Mouse (Mus musculus) E14TG2a.4 (cell line): ENCODE measurements at regions not wholly inside any gene's neighbourhood (a gene's known extent, or its start where the extent isn't known, plus 50 kb on each side); places are given as distances from the start of the nearest gene placed in this dataset.

Experiments used
- H3K27me3 ChIP-seq: 2 replicates; pipeline ENCODE4 v1.6.1; 2014; ENCODE audit warnings: low read length, control low read depth; ENCODE audit not compliant: insufficient read depth
- H3K36me3 ChIP-seq: 2 replicates; pipeline ENCODE4 v1.6.1; 2014; ENCODE audit warnings: low read length, control low read depth; ENCODE audit not compliant: insufficient read depth
- H3K4me1 ChIP-seq: replicated peaks from 2 replicates; pipeline ENCODE4 v1.6.1; 2014; ENCODE audit warnings: low read depth, low read length, control low read depth
- H3K4me3 ChIP-seq: replicated peaks from 2 replicates; pipeline ENCODE4 v1.5.1; 2014; ENCODE audit warnings: mild to moderate bottlenecking, low read length
- H3K9me3 ChIP-seq: 2 replicates; pipeline ENCODE4 v1.6.1; 2014; ENCODE audit warnings: low read length, control low read depth
- CTCF ChIP-seq: conservative IDR thresholded peaks from 2 replicates; pipeline ENCODE4 v1.5.1; 2014; ENCODE audit warnings: low read length
- NANOG ChIP-seq: IDR thresholded peaks from 2 replicates; pipeline ENCODE4 v1.6.1; 2014; ENCODE audit warnings: borderline replicate concordance, low read length, mixed read lengths
- POU5F1 ChIP-seq: IDR thresholded peaks from 2 replicates; pipeline ENCODE4 v1.6.1; 2014; ENCODE audit warnings: low read length, borderline replicate concordance

DNA sequence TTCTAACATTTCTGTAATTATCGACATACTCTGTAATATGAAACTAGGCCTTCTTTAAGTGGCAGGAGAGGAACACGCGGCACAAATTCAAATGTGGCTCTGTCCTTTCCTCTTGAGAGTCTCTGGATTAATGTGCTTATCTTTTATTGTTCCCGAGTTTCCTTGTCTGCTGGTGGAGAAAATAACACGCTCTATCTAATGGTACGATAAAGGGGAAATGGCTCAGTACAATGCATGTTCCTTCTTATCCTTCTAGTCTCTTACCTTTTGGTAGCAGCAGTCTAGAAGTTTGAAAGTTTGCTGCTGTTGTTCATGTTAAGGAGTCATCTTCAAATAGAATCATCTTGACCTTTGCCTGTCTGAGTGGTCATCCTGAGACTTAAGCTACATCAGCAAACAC, 130.1 kb upstream of the C9orf72 start:
- Histone ChIP-seq H3K36me3 (no peaks in the 10 kb centered on the region), H3K4me1 (no peaks in the 10 kb centered on the region), H3K4me3 (no peak overlapping the region), H3K9me3 (no peaks in the 10 kb centered on the region), H3K27me3 (no peaks in the 10 kb centered on the region)
- TF ChIP-seq NANOG (no peak), CTCF (no peak), POU5F1 (no peak)

DNA sequence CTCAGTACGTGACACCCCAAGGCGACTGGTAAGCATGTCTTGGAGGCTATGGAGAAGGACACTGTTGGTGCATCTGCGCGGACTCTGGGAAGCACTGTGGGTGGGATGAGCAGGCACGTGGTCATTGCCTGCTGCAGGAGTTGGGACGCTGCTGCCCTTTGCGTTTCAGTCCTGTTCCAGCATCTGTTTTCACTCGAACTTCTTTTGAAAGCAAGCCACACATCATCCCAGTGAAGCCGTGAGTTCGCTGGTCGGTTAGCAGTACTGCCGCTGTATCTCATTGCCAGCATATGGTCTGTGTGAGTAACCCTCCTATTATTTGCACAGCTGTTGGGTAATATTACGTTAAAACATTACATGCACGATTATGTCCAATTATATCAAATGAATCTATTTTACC, 128.1 kb upstream of the C9orf72 start:
- no peak for TF ChIP-seq POU5F1
- no peak for TF ChIP-seq NANOG
- TF ChIP-seq CTCF, result no peak

DNA sequence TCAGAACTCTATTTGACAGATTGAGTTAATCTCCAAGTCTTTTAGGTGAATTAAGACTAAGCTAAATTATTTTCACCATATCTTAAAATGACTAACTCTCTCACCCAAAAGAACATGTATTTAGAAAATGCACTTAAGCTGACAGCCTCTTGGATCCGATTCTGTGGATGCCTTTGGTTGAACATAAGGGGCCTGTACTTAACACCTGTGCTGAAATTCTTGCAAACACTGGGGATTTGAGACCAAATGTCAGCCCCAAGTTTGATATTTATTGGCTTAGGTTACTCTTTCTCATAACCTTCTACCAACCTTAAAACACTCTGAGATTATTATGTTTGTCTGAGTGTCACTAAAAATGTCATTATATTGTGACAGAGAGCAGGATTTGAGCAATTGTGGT, 126.6 kb upstream of the C9orf72 start:
- no peaks in the 10 kb centered on the region for H3K27me3 ChIP-seq
- H3K4me3 ChIP-seq, result no peak overlapping the region
- no peaks in the 10 kb centered on the region for H3K36me3 ChIP-seq
- H3K4me1 ChIP-seq, result no peaks in the 10 kb centered on the region
- no peaks in the 10 kb centered on the region for H3K9me3 ChIP-seq
- TF ChIP-seq POU5F1 (no peak), CTCF (no peak), NANOG (no peak)

More for the DNA sequence above, 128.1 kb upstream of the C9orf72 start:
- Histone ChIP-seq H3K4me1 (no peaks in the 10 kb centered on the region), H3K36me3 (no peaks in the 10 kb centered on the region), H3K4me3 (no peak overlapping the region), H3K27me3 (no peaks in the 10 kb centered on the region), H3K9me3 (no peaks in the 10 kb centered on the region)

DNA sequence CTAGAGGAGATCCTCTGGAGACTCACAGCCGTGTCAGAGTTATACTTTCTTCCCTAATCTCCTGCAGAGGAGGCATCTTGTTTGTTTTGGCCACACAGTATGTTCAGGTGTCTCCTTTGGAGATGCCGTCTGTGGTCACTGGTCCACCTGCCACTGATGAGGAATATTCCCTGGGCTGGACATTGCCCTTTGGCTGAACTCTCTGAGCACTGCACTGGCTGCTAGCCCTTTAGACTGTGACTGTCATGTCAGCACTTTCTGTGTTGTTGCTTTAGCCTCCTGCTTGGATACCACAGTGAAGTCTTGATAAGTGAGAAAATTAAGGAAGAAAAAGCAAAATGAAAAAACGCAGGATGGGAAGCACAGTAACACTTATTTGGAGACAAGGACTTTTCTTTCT, 124.5 kb upstream of the C9orf72 start:
- no peaks in the 10 kb centered on the region for H3K4me1 ChIP-seq
- no peaks in the 10 kb centered on the region for H3K36me3 ChIP-seq
- H3K27me3 ChIP-seq, result no peaks in the 10 kb centered on the region
- TF ChIP-seq CTCF, result no peak
- no peak for TF ChIP-seq NANOG
- no peak for TF ChIP-seq POU5F1
- no peak overlapping the region for H3K4me3 ChIP-seq
- no peaks in the 10 kb centered on the region for H3K9me3 ChIP-seq

DNA sequence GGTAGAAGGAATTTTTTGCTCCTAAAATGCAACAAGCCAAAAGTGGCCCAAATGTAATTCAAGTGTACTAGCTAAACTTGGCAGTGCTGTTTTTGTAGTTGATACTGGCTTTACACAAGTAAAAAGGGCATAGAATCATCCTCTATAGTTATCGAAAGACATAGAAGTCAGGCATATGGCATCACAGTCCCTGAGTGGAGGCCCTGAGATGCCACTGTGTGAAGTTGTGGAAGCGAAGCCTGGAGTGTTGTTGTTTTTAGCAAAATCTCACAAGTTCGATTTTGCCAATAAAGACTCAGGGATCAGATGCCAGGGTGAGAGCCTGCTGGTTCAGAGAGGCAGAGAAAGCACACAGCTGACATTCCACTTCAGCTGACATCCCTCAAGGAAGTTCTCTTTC, 121.6 kb upstream of the C9orf72 start:
- no peaks in the 10 kb centered on the region for H3K9me3 ChIP-seq
- no peaks in the 10 kb centered on the region for H3K36me3 ChIP-seq
- TF ChIP-seq POU5F1 (no peak), NANOG (no peak), CTCF (no peak)
- no peaks in the 10 kb centered on the region for H3K27me3 ChIP-seq
- no peaks in the 10 kb centered on the region for H3K4me1 ChIP-seq
- no peak overlapping the region for H3K4me3 ChIP-seq

DNA sequence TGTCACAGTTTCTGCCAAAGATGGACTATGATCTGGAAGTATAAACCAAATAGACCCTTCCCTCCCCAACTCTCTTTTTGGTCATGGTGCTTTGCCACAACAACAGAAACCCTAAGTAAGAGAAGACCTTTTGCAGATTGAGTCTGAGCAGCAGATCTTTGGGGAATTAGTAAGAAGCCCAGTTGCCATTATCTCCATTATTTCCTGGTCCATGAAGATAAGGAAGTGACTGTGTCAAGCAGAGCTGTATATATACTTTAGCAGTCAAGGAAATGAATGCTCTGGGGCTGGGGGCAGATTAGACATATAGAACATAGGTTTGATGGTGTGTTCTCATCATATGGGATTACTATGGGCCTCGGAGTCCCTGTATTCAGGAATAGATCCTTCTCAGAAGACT, 117.8 kb upstream of the C9orf72 start:
- no peaks in the 10 kb centered on the region for H3K4me1 ChIP-seq
- TF ChIP-seq CTCF (no peak), NANOG (no peak), POU5F1 (no peak)
- H3K4me3 ChIP-seq, result no peak overlapping the region
- peaks cover 9% of the 10 kb centered on the region; the same call in 1 of the 2 replicates for H3K9me3 ChIP-seq
- no peaks in the 10 kb centered on the region for H3K27me3 ChIP-seq
- no peaks in the 10 kb centered on the region for H3K36me3 ChIP-seq

DNA sequence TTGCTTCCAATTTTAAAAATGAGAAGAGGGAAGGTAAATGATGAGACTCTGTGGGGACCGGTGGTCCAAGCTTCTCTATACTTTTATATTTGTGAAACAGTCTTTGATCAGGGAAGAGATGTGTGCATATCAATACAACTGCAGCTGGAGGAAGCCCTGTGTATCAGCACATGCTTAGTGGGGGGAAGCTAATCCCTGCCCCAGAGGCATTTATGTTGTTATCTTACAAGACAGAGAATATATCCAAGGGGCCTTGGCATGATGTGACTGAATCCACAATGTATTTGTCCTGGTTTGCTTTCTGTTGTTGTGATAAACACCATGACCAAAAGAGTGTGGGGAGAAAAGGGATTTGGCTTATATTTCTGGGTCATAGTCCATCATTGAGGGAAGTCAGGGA, 105.2 kb upstream of the C9orf72 start:
- no peaks in the 10 kb centered on the region for H3K4me1 ChIP-seq
- H3K9me3 ChIP-seq, result peaks cover 19% of the 10 kb centered on the region
- TF ChIP-seq CTCF (no peak), NANOG (no peak), POU5F1 (no peak)
- H3K27me3 ChIP-seq, result no peaks in the 10 kb centered on the region
- no peaks in the 10 kb centered on the region for H3K36me3 ChIP-seq
- H3K4me3 ChIP-seq, result no peak overlapping the region

DNA sequence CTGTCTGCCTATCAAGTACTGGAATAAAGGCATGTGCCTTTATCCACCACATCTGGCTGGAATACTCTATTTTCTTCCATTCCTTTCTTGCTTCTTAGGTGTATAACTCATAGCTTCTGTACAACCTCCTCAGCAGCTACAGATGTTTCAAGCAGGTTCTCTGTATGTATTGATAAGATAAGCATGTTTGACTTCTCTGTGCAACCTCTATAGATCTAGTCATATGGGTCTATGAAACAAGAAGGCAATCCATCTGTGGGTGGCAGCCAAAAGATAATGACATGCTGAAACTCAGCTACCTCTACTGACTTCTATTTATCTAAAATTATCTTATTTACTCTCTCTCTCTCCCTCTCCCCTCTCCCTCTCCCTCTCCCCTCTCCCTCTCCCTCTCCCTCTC, 99.3 kb upstream of the C9orf72 start:
- Histone ChIP-seq H3K27me3 (no peaks in the 10 kb centered on the region), H3K36me3 (no peaks in the 10 kb centered on the region), H3K4me1 (no peaks in the 10 kb centered on the region), H3K4me3 (no peak overlapping the region), H3K9me3 (no peaks in the 10 kb centered on the region)
- TF ChIP-seq POU5F1 (no peak), NANOG (no peak), CTCF (no peak)

DNA sequence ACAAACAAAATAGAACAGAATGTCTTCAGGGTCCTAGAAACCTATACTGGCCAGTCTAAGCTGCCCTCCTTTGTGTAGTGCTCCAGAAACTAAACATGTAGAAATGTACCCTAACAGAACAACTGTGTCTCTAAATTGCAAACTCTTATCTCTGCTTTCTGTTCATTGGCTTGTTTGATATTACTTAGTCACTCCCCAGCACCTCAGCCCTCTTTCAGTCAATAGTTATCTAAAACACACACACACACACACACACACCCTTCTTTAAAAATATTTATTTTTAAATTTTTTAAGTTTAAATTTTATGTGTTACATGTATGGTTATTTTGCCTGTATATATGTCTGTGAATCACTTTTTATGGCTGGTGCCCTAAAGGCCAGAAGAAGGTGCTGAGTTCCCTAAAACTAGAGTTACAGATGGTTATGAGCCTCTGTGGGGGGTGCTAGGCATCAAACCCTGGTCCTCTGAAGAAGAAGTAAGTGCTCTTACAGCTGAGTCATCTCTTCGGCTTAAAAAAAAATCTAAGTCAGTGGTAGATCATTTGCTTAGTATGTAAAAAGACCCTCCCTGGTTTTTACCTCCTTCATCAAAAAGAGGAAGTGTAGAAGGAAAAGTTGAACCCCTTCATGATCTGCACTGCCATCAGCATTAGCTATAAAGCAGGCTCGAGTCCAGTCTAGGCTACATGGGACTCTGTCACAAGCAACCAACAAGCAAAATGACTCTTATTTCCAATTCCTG, 96.6 kb upstream of the C9orf72 start:
- Histone ChIP-seq H3K4me3 (no peak overlapping the region), H3K36me3 (no peaks in the 10 kb centered on the region), H3K9me3 (peaks cover 5% of the 10 kb centered on the region), H3K27me3 (no peaks in the 10 kb centered on the region), H3K4me1 (no peaks in the 10 kb centered on the region)
- TF ChIP-seq POU5F1, result no peak
- no peak for TF ChIP-seq NANOG
- no peak for TF ChIP-seq CTCF
